ENCODE assay signal across 8 mouse cellular contexts in the genomic region with DNA sequence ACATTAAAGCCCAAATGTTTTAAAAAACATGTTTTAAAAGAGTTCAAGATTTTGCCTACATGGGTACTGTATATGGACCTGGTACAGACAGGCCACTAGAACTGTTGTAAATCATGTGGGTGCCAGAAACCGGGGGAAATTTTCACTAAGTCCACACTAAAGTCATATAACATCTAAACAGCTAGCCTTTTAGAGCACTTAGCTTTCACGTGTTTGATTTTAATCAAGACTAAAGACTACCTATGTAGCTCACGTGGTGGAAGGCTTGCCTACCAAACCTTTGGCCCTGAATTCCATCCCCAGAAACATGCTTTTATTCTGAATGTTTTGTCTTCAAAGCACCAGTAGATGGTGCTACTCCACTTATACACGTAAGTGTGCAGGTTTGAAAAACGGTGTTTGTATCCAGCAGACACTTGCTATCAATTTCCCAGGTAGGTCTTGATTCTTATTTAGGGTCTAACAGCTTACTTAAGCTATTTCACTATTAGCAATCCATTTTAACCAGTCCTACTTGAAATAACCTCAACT. TPM values are rescaled to one million over a fixed set of nuclear protein-coding genes. Genes with fewer than 3 reads are reported as not detected.
DNase-seq lines count a peak whose midpoint lies in the region; ATAC-seq and TF ChIP-seq lines count a peak whose summit lies in the region.

No protein-coding gene starts in this region.

- H3K27me3 ChIP-seq in heart, embryonic 12.5 days (replicated peaks) = no peaks in the 10 kb centered on the region
- H3K27me3 ChIP-seq in liver, embryonic 14.5 days (ENCODE audit: control insufficient read depth, insufficient read depth, low read length) = no peaks in the 10 kb centered on the region

- H3K9ac ChIP-seq in heart, embryonic 12.5 days = no peak overlapping the region
- H3K9ac ChIP-seq in liver, embryonic 14.5 days (replicated peaks) = no peak overlapping the region

- H3K4me2 ChIP-seq in heart, embryonic 12.5 days = no peak overlapping the region
- H3K4me2 ChIP-seq in liver, embryonic 14.5 days (ENCODE audit: low read depth) = no peak overlapping the region

- DNase-seq in left cerebral cortex, adult 2 months (ENCODE audit: extremely low spot score in 1 of 2, low spot score in 2 of 2) = no peak
- DNase-seq in left cerebral cortex, postnatal 36 days (ENCODE audit: low spot score in 2 of 2) = no peak
- DNase-seq in liver, embryonic 14.5 days (ENCODE audit: low read depth in 3 of 3, low spot score in 3 of 3) = peak in 1 of 3 experiments; percentile 58
- DNase-seq in telencephalon, adult 2 months (ENCODE audit: low read depth, low spot score) = peak; percentile 32
- DNase-seq in gastrocnemius, adult 8-10 months (ENCODE audit: low spot score in 2 of 2) = no peak
- no peak for DNase-seq in right cerebral cortex, adult 2 months (ENCODE audit: low spot score in 2 of 2)

- H3K9me3 ChIP-seq in heart, embryonic 12.5 days (replicated peaks) = no peaks in the 10 kb centered on the region
- H3K9me3 ChIP-seq in liver, embryonic 14.5 days (ENCODE audit: control insufficient read depth, low read length) = no peaks in the 10 kb centered on the region

- no peak overlapping the region for H3K4me3 ChIP-seq in left cerebral cortex, adult 2 months
- H3K4me3 ChIP-seq in heart, embryonic 12.5 days = no peak overlapping the region
- H3K4me3 ChIP-seq in liver, embryonic 14.5 days (ENCODE audit: insufficient read depth in 1 of 2, low read depth in 2 of 2, low read length in 2 of 2) = no peak overlapping the region

- peaks cover 72% of the 10 kb centered on the region for H3K36me3 ChIP-seq in heart, embryonic 12.5 days
- peaks cover 56% of the 10 kb centered on the region for H3K36me3 ChIP-seq in liver, embryonic 14.5 days (replicated peaks; ENCODE audit: control insufficient read depth, insufficient read depth, low read depth)

- WGBS in heart, embryonic 12.5 days = 8% methylated on average over 5 of the region's 5 CpGs
- 4% methylated on average over 5 of the region's 5 CpGs for WGBS in liver, embryonic 14.5 days (ENCODE audit: insufficient replicate concordance)

- H3K27ac ChIP-seq in left cerebral cortex, adult 2 months = no peak overlapping the region
- H3K27ac ChIP-seq in heart, embryonic 12.5 days (ENCODE audit: poor library complexity, severe bottlenecking) = peak overlapping the region; percentile 35
- H3K27ac ChIP-seq in liver, embryonic 14.5 days = no peak overlapping the region; the same call in 1 of the 2 replicates

- peak; percentile 9 for ATAC-seq in activated CD4-positive, CD25-positive, alpha-beta regulatory T cell, adult 4 months
- ATAC-seq in heart, embryonic 12.5 days (ENCODE audit: insufficient number of reproducible peaks, low FRiP score) = no peak
- peak; percentile 5 for ATAC-seq in liver, embryonic 14.5 days (ENCODE audit: insufficient read depth)

- TF ChIP-seq CTCF in left cerebral cortex, adult 2 months (IDR thresholded peaks at IDR 0.05) = peak; percentile 60
- peak; percentile 59; the same call in 1 of the 2 replicates for TF ChIP-seq CTCF in liver, embryonic 14.5 days (IDR thresholded peaks at IDR 0.05; ENCODE audit: low read depth)

- TF ChIP-seq EP300 in liver, embryonic 14.5 days (IDR thresholded peaks at IDR 0.05; ENCODE audit: low read depth) = no peak; the same call in 1 of the 2 replicates

- intact Hi-C loops in left cerebral cortex, adult 2 months (cut with DNase I) = loop anchor here (2.0 kb wide), 1 partner anchor 76 kb away; no protein-coding TSS in a partner anchor
- intact Hi-C loops in left cerebral cortex, postnatal 36 days (cut with DNase I) = no loop called here

- H3K4me1 ChIP-seq in heart, embryonic 12.5 days (replicated peaks) = peaks cover 12% of the 10 kb centered on the region; the same call in 1 of the 2 replicates
- no peaks in the 10 kb centered on the region; a peak in 1 of 4 replicates for H3K4me1 ChIP-seq in liver, embryonic 14.5 days (replicated peaks; ENCODE audit: control insufficient read depth in 2 of 2, insufficient read depth in 2 of 2, low read length in 1 of 2)

RNA-seq across cellular contexts. Expression of a gene that starts 11.9 kb away (rescaled TPM):
- total RNA-seq in left cerebral cortex, adult 2 months (2021) = 1,000 to 10,000 TPM; 2,077 to 2,174 TPM
- total RNA-seq in left cerebral cortex, postnatal 36 days (2021) = 1,000 to 10,000 TPM; 2,126 to 2,321 TPM
- over 10,000 TPM; 10,605 to 11,851 TPM for polyA plus RNA-seq in activated CD4-positive, CD25-positive, alpha-beta regulatory T cell, adult 4 months (2017; shearing (Covaris generic))
- polyA plus RNA-seq in heart, embryonic 12.5 days (2016; fragmentation: Nextera tagmentation; extraction: Ambion mirVana) = 2,772 and 2,882 TPM in 2 replicates
- 2,579 and 4,315 TPM in 2 replicates for polyA plus RNA-seq in liver, embryonic 14.5 days (2012; rRNA removed)
- 2,316 and 2,621 TPM in 2 replicates for polyA plus RNA-seq in liver, embryonic 14.5 days (2014; fragmentation: Nextera tagmentation; extraction: Ambion mirVana)
- total RNA-seq in gastrocnemius, adult 8-10 months (2022) = 100 to 1,000 TPM; 235 to 456 (median 334) TPM

RNA-seq across cellular contexts. Expression of a gene that starts 28.5 kb away (rescaled TPM):
- total RNA-seq in left cerebral cortex, adult 2 months (2021) = under 1 TPM; 0.63 to 0.65 TPM
- 1 to 10 TPM in 1 of 2 experiments, not detected in 1; 1.5 TPM for total RNA-seq in left cerebral cortex, postnatal 36 days (2021)
- not detected for polyA plus RNA-seq in activated CD4-positive, CD25-positive, alpha-beta regulatory T cell, adult 4 months (2017; shearing (Covaris generic))
- polyA plus RNA-seq in heart, embryonic 12.5 days (2016; fragmentation: Nextera tagmentation; extraction: Ambion mirVana) = 0.65 and 0.99 TPM in 2 replicates
- 0.15 TPM in 2 replicates for polyA plus RNA-seq in liver, embryonic 14.5 days (2012; rRNA removed)
- polyA plus RNA-seq in liver, embryonic 14.5 days (2014; fragmentation: Nextera tagmentation; extraction: Ambion mirVana) = 0.55 and 0.63 TPM in 2 replicates
- total RNA-seq in gastrocnemius, adult 8-10 months (2022) = not detected

RNA-seq across cellular contexts. Expression of a gene that starts 29.1 kb away (rescaled TPM):
- total RNA-seq in left cerebral cortex, adult 2 months (2021) = 10 to 100 TPM; 24.6 to 27.3 TPM
- total RNA-seq in left cerebral cortex, postnatal 36 days (2021) = 10 to 100 TPM; 23.9 to 25.2 TPM
- 10 to 100 TPM; 11.6 to 14.8 TPM for polyA plus RNA-seq in activated CD4-positive, CD25-positive, alpha-beta regulatory T cell, adult 4 months (2017; shearing (Covaris generic))
- 26.8 and 28.8 TPM in 2 replicates for polyA plus RNA-seq in heart, embryonic 12.5 days (2016; fragmentation: Nextera tagmentation; extraction: Ambion mirVana)
- polyA plus RNA-seq in liver, embryonic 14.5 days (2012; rRNA removed) = 11.5 and 14.0 TPM in 2 replicates
- polyA plus RNA-seq in liver, embryonic 14.5 days (2014; fragmentation: Nextera tagmentation; extraction: Ambion mirVana) = 17.7 and 20.4 TPM in 2 replicates
- total RNA-seq in gastrocnemius, adult 8-10 months (2022) = 10 to 100 TPM; 16.4 to 19.4 (median 18.0) TPM

RNA-seq across cellular contexts. Expression of a gene that starts 34.0 kb away (rescaled TPM):
- total RNA-seq in left cerebral cortex, adult 2 months (2021) = under 1 TPM; 0.35 to 0.52 TPM
- under 1 TPM; 0.39 to 0.86 TPM for total RNA-seq in left cerebral cortex, postnatal 36 days (2021)
- 1 to 10 TPM; 2.6 to 3.4 TPM for polyA plus RNA-seq in activated CD4-positive, CD25-positive, alpha-beta regulatory T cell, adult 4 months (2017; shearing (Covaris generic))
- 0.68 and 0.82 TPM in 2 replicates for polyA plus RNA-seq in heart, embryonic 12.5 days (2016; fragmentation: Nextera tagmentation; extraction: Ambion mirVana)
- 0.66 and 1.0 TPM in 2 replicates for polyA plus RNA-seq in liver, embryonic 14.5 days (2012; rRNA removed)
- 0.62 and 0.66 TPM in 2 replicates for polyA plus RNA-seq in liver, embryonic 14.5 days (2014; fragmentation: Nextera tagmentation; extraction: Ambion mirVana)
- under 1 TPM in 3 of 4 experiments, not detected in 1; 0.11 to 0.17 (median 0.16) TPM for total RNA-seq in gastrocnemius, adult 8-10 months (2022)

Comparison
In these comparisons a context has a peak if more than half of its experiments do, and no peak if none do; other contexts are left out.
1. RNA of a gene that starts 11.9 kb away (total RNA-seq): 2,126 to 2,321 TPM in left cerebral cortex, postnatal 36 days and 2,077 to 2,174 TPM in left cerebral cortex, adult 2 months; 235 to 456 TPM in gastrocnemius, adult 8-10 months; every median in the first group is over 4 times any median in the second.